Mouse (Mus musculus) neutrophil, adult 59 days (primary cell): Measurements from ENCODE around the gene Cnpy1. TPM values are rescaled to one million over a fixed set of nuclear protein-coding genes. Genes with fewer than 3 reads are reported as not detected.

Experiments
- total RNA-seq, 2 experiments: library from RNA; stranded (reverse); gene quantifications; 1 replicate in 1 of 2; 2 replicates in 1 of 2; pipeline ENCODE4 v1.2.4; 2023

Cnpy1 gene
- not detected for total RNA-seq

DNA sequence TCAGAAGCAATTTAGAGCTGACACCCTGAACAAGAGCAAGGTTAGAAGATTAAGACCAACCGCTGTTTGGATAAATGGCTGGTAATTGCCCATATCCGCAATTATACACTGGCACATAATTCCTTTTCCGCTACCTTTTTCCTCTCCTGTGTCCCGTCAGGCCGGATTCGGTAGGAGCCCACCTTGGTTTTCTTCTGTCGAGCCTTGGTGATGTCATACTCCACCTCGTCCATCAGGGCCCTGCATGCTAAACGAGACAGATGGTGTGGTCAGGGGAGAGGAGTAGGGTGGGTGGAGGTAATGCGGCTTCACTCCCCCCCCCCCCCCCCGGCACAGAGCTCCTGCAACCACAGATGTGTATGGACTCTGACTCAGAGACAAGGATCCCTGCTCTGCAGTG, at the start of gene Cnpy1:
Gene Cnpy1, minus strand, starts transcription at position 233 of the 400 bp plus-strand sequence.

GRCm38 (mm10) chr5:28165358-28166255, 80.0 kb downstream of the Cnpy1 start, which contains the start of gene En2:
Gene En2 (plus strand): TSS chr5:28165694.

Other genes starting within 250 kb of the Cnpy1 start
- gene Insig1, start 174.4 kb downstream of the Cnpy1 start, total RNA-seq, result 10 to 100 TPM; 48.8 to 65.2 TPM
- gene En2, start 80.1 kb downstream of the Cnpy1 start, total RNA-seq, result not detected
- gene Rbm33, start 71.3 kb upstream of the Cnpy1 start, total RNA-seq, result 10 to 100 TPM; 78.6 to 80.5 TPM
- gene Shh, start 221.4 kb upstream of the Cnpy1 start, total RNA-seq, result not detected